Comparison of ENCODE assay signal across 8 mouse cellular contexts in genomic region chr10:75326553-75326952, GRCm38 (mm10). TPM values are rescaled to one million over a fixed set of nuclear protein-coding genes. Genes with fewer than 3 reads are reported as not detected.
DNase-seq lines count a peak whose midpoint lies in the region; ATAC-seq and TF ChIP-seq lines count a peak whose summit lies in the region.

No protein-coding gene starts in this region.

- TF ChIP-seq CTCF in layer of hippocampus, adult 2 months (conservative IDR thresholded peaks at IDR 0.05) = no peak

- peak; percentile 60 for DNase-seq in adrenal gland, adult 2 months
- DNase-seq in adrenal gland, adult 8-10 months = no peak
- DNase-seq in kidney, postnatal 36 days = peak; percentile 69 to 72
- DNase-seq in natural killer cell, adult 2 months (ENCODE audit: low spot score in 2 of 2) = peak; percentile 91 to 95
- DNase-seq in layer of hippocampus, adult 2 months (ENCODE audit: low spot score in 2 of 2) = no peak
- DNase-seq in forebrain, embryonic 10.5 days (ENCODE audit: extremely low spot score, low spot score) = no peak
- DNase-seq in adipocyte (ENCODE audit: low spot score) = no peak

- no peaks in the 10 kb centered on the region for H3K36me3 ChIP-seq in forebrain, embryonic 10.5 days (replicated peaks)

- H3K4me1 ChIP-seq in forebrain, embryonic 10.5 days = peaks cover 19% of the 10 kb centered on the region

- H3K4me3 ChIP-seq in layer of hippocampus, adult 2 months = no peak overlapping the region
- no peak overlapping the region for H3K4me3 ChIP-seq in forebrain, embryonic 10.5 days

- no peaks in the 10 kb centered on the region for H3K9me3 ChIP-seq in forebrain, embryonic 10.5 days

- H3K27me3 ChIP-seq in forebrain, embryonic 10.5 days (ENCODE audit: poor library complexity, severe bottlenecking) = no peaks in the 10 kb centered on the region

- WGBS in forebrain, embryonic 10.5 days = 93% methylated on average over 3 of the region's 3 CpGs

- H3K27ac ChIP-seq in layer of hippocampus, adult 2 months = no peak overlapping the region
- no peak overlapping the region for H3K27ac ChIP-seq in forebrain, embryonic 10.5 days

- ATAC-seq in common myeloid progenitor, adult 5-6 weeks (replicated peaks; ENCODE audit: low read depth, poor library complexity, severe bottlenecking) = peak; percentile 94

RNA-seq across cellular contexts. Expression of gene Adora2a, which starts 9.9 kb away (rescaled TPM):
- total RNA-seq in adrenal gland, adult 2 months (2021) = 1 to 10 TPM; 2.8 to 5.3 TPM
- 11.6 and 13.4 TPM in 2 replicates for polyA plus RNA-seq in adrenal gland, adult 2 months (2012; rRNA removed)
- 1 to 10 TPM; 1.6 to 5.2 (median 2.4) TPM for total RNA-seq in adrenal gland, adult 8-10 months (2022)
- total RNA-seq in common myeloid progenitor, adult 5-6 weeks (2017) = 4.4 and 6.2 TPM in 2 replicates
- 1 to 10 TPM; 2.4 to 2.7 TPM for total RNA-seq in layer of hippocampus, adult 2 months (2021)
- polyA plus RNA-seq in forebrain, embryonic 10.5 days (2016; fragmentation: Nextera tagmentation; extraction: Ambion mirVana) = 2.0 and 2.5 TPM in 2 replicates

Comparison
In these comparisons a context has a peak if more than half of its experiments do, and no peak if none do; other contexts are left out.
1. DNase-seq: peak in adrenal gland, adult 2 months (single experiment), kidney, postnatal 36 days (2 of 2) and natural killer cell, adult 2 months (2 of 2); none in adrenal gland, adult 8-10 months (single experiment), layer of hippocampus, adult 2 months (0 of 2), forebrain, embryonic 10.5 days (single experiment) and adipocyte (single experiment).